Mouse (Mus musculus) hindbrain, embryonic 16.5 days (tissue): ENCODE measurements at regions not wholly inside any gene's neighbourhood (a gene's known extent, or its start where the extent isn't known, plus 50 kb on each side); places are given as distances from the start of the nearest gene placed in this dataset.

Experiments used
- ATAC-seq: fragments of 200-750 bp; cut with Nextera tagmentation; 2 replicates; pipeline ENCODE4 v1.8.0; 2017; ENCODE audit warnings: moderate TSS enrichment, moderate library complexity
- H3K27ac ChIP-seq: fragments of 300-500 bp; sonication (generic); 2 replicates; pipeline ENCODE4 v1.5.1; 2014; ENCODE audit warnings: low read depth, mild to moderate bottlenecking, control low read depth, low read length, moderate library complexity
- H3K27me3 ChIP-seq: fragments of 300-500 bp; sonication (generic); replicated peaks from 2 replicates; pipeline ENCODE4 v1.6.1; 2014; ENCODE audit warnings: low read length; ENCODE audit not compliant: control insufficient read depth, insufficient read depth
- H3K36me3 ChIP-seq: fragments of 300-500 bp; sonication (generic); 2 replicates; pipeline ENCODE4 v1.6.1; 2014; ENCODE audit warnings: mild to moderate bottlenecking, low read length, moderate library complexity, mixed read lengths; ENCODE audit not compliant: control insufficient read depth, insufficient read depth
- H3K4me1 ChIP-seq: fragments of 300-500 bp; sonication (generic); 2 replicates; pipeline ENCODE4 v1.6.1; 2014; ENCODE audit warnings: low read depth, low read length; ENCODE audit not compliant: control insufficient read depth, insufficient read depth
- H3K4me2 ChIP-seq: fragments of 300-500 bp; sonication (generic); 2 replicates; pipeline ENCODE4 v1.6.1; 2014; ENCODE audit warnings: mild to moderate bottlenecking, low read length, control low read depth, moderate library complexity
- H3K4me3 ChIP-seq: fragments of 300-500 bp; sonication (generic); 2 replicates; pipeline ENCODE4 v1.5.1; 2014; ENCODE audit warnings: mild to moderate bottlenecking, low read length, control low read depth, moderate library complexity
- H3K9ac ChIP-seq: fragments of 300-500 bp; sonication (generic); 2 replicates; pipeline ENCODE4 v1.6.1; 2014; ENCODE audit warnings: low read depth, mild to moderate bottlenecking, control low read depth, low read length, moderate library complexity
- H3K9me3 ChIP-seq: fragments of 300-500 bp; sonication (generic); 2 replicates; pipeline ENCODE4 v1.6.1; 2014; ENCODE audit warnings: mild to moderate bottlenecking, low read length, moderate library complexity; ENCODE audit not compliant: control insufficient read depth
- WGBS: fragments of 180-500 bp; shearing (Covaris S2); extraction: QIAGEN DNeasy Blood & Tissue Kit; methylation state at CpG from one replicate; pipeline ENCODE4 v1.1.7; 2014; 5-methylcytosine and 5-hydroxymethylcytosine counted together

DNA sequence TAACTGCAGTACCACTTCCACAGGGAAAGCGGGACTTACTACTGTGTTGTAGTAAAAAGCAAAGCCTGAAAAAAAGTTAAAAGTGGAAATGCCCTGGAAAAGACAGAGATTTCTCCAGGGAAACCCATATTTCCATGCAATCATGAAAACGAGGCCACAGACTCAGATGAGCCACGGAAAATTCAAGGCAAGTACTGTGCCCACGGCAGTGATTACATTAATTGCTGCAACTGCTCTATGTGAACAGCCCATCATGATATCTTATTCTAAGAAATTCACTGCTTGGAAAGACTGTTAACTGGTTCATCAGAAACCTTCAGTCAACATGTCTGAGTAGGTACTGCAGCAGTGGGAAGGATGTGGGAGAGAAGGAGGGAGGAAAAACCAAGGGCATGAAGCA, 330.1 kb upstream of the Aco1 start:
- Histone ChIP-seq H3K4me3 (no peak overlapping the region), H3K27ac (no peak overlapping the region), H3K27me3 (no peaks in the 10 kb centered on the region), H3K4me2 (no peak overlapping the region), H3K4me1 (no peaks in the 10 kb centered on the region), H3K9me3 (no peaks in the 10 kb centered on the region), H3K36me3 (no peaks in the 10 kb centered on the region), H3K9ac (no peak overlapping the region)
- ATAC-seq = peak; percentile 61; the same call in 1 of the 2 replicates
- 73% methylated on average over 4 of the region's 4 CpGs for WGBS

DNA sequence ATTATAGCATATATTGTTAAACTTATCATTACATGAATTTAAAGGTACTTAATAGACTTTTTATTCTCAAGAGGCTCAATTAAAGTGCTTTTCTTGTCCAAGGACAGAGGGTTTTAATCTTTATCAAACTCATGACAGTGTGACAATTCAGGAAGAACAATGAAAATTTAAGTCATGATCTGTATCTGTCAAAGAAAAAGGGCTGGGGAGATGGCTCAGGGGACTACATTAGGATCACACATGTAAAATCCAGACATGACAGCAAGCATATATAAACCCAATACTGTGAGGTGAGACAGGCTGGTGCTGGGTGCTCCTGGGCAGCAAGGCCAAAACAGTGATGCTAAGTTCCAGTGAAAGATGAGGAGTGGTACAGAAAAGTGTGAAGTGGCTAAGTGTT, 327.3 kb upstream of the Aco1 start:
- no peaks in the 10 kb centered on the region for H3K9me3 ChIP-seq

DNA sequence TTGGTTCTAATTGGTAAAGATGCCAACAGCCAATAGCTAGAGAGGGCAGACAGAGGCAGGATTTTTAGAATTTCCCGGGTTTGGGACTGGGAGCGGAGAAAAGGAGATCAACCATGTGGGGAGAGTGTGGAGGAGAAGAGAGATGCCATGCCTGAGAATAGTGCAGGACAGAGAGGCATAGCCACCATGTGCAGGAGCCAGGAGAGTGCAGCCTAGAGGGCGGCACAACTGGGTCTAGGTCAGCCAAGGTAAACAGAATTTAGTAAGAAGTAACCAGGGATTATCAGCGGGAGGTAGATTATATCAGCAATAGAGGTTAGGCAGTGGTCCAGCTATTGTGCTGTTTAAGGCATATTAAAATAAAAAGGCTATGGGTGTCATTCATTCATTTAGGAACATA, 325.2 kb upstream of the Aco1 start:
- Histone ChIP-seq H3K27me3 (no peaks in the 10 kb centered on the region), H3K27ac (no peak overlapping the region), H3K36me3 (no peaks in the 10 kb centered on the region), H3K9me3 (no peaks in the 10 kb centered on the region), H3K4me1 (no peaks in the 10 kb centered on the region), H3K4me2 (no peak overlapping the region), H3K4me3 (no peak overlapping the region), H3K9ac (no peak overlapping the region)
- WGBS = 85% methylated on average over 4 of the region's 4 CpGs
- no peak for ATAC-seq

More for the DNA sequence above, 327.3 kb upstream of the Aco1 start:
- Histone ChIP-seq H3K4me2 (no peak overlapping the region), H3K27me3 (no peaks in the 10 kb centered on the region), H3K4me3 (no peak overlapping the region), H3K27ac (no peak overlapping the region), H3K36me3 (no peaks in the 10 kb centered on the region), H3K4me1 (no peaks in the 10 kb centered on the region), H3K9ac (no peak overlapping the region)
- ATAC-seq = no peak

DNA sequence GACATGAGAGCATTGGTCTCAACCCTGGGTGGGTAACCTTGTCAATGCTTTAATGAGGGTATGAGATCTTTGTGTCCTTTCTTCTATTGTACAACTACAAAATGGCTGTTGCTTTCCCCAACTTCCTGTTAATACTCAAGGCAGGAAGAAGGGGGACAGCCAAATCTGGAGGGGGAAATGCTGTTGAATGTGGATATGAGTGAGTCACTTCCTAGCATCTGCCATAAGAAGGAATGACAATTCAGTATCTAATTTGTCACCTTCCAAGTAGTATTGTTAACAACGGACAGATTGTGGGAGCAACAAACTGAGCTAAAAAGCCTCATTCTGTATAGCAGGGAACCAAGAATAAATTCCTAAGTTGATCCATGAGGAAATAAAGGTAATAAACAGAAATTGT, 309.2 kb upstream of the Aco1 start:
- H3K27ac ChIP-seq = no peak overlapping the region
- no peaks in the 10 kb centered on the region for H3K9me3 ChIP-seq
- no peak overlapping the region for H3K4me2 ChIP-seq
- H3K27me3 ChIP-seq = no peaks in the 10 kb centered on the region
- 80% methylated on average over 1 of the region's 1 CpGs for WGBS
- H3K4me1 ChIP-seq = no peaks in the 10 kb centered on the region
- ATAC-seq = no peak
- no peak overlapping the region for H3K4me3 ChIP-seq
- no peak overlapping the region for H3K9ac ChIP-seq
- no peaks in the 10 kb centered on the region for H3K36me3 ChIP-seq
